Mouse (Mus musculus) forebrain, embryonic 15.5 days (tissue): ENCODE measurements around the gene Mical2. TPM values are rescaled to one million over a fixed set of nuclear protein-coding genes. Genes with fewer than 3 reads are reported as not detected.

Source experiments
- ATAC-seq: fragments of 200-750 bp; cut with Nextera tagmentation; replicated peaks from 2 replicates; pipeline ENCODE4 v1.8.0; 2017; ENCODE audit warnings: mild to moderate bottlenecking, moderate TSS enrichment, moderate library complexity
- H3K27ac ChIP-seq: fragments of 300-500 bp; sonication (generic); replicated peaks from 2 replicates; pipeline ENCODE4 v1.5.1; 2015; ENCODE audit warnings: mild to moderate bottlenecking, inconsistent platforms
- H3K27me3 ChIP-seq: fragments of 300-500 bp; sonication (generic); 2 replicates; pipeline ENCODE4 v1.6.1; 2015; ENCODE audit warnings: inconsistent platforms
- H3K36me3 ChIP-seq: fragments of 300-500 bp; sonication (generic); 2 replicates; pipeline ENCODE4 v1.6.1; 2015; ENCODE audit warnings: mild to moderate bottlenecking, inconsistent platforms
- H3K4me1 ChIP-seq: fragments of 300-500 bp; sonication (generic); 2 replicates; pipeline ENCODE4 v1.6.1; 2015; ENCODE audit warnings: inconsistent platforms
- H3K4me2 ChIP-seq: fragments of 300-500 bp; sonication (generic); replicated peaks from 2 replicates; pipeline ENCODE4 v1.6.1; 2015; ENCODE audit warnings: mild to moderate bottlenecking, inconsistent platforms
- H3K4me3 ChIP-seq: fragments of 300-500 bp; sonication (generic); 2 replicates; pipeline ENCODE4 v1.5.1; 2015; ENCODE audit warnings: mild to moderate bottlenecking, inconsistent platforms
- H3K9ac ChIP-seq: fragments of 300-500 bp; sonication (generic); replicated peaks from 2 replicates; pipeline ENCODE4 v1.6.1; 2015; ENCODE audit warnings: mild to moderate bottlenecking, inconsistent platforms
- H3K9me3 ChIP-seq: fragments of 300-500 bp; sonication (generic); 2 replicates; pipeline ENCODE4 v1.6.1; 2016; ENCODE audit warnings: inconsistent platforms
- WGBS: fragments of 180-500 bp; shearing (Covaris S2); methylation state at CpG from one replicate; pipeline ENCODE4 v1.1.7; 2015; ENCODE audit warnings: mixed read lengths; 5-methylcytosine and 5-hydroxymethylcytosine counted together
- polyA plus RNA-seq: library from polyadenylated mRNA; unstranded; fragments of >200 nt; fragmentation: Nextera tagmentation; extraction: Ambion mirVana; gene quantifications from 2 replicates; pipeline ENCODE4 v1.2.1, GENCODE M21; 2015

Mical2 gene
- polyA plus RNA-seq, 1 experiment from 2014 or later, result 7.0 TPM

- no peaks in the 10 kb centered on the region for H3K9me3 ChIP-seq
- H3K9ac ChIP-seq, result no peak overlapping the region
- 75% methylated on average over 8 of the region's 8 CpGs for WGBS
- H3K4me1 ChIP-seq, result no peaks in the 10 kb centered on the region
- no peaks in the 10 kb centered on the region for H3K36me3 ChIP-seq
- H3K4me2 ChIP-seq, result no peak overlapping the region
- H3K27me3 ChIP-seq, result no peaks in the 10 kb centered on the region
- no peak overlapping the region for H3K27ac ChIP-seq
- H3K4me3 ChIP-seq, result no peak overlapping the region
- ATAC-seq, result no peak
Measured at GRCm38 (mm10) chr7:112197461-112197860, 28.2 kb upstream of the Mical2 start.

GRCm38 (mm10) chr7:112199343-112199742 is 26.3 kb upstream of the Mical2 start:
- H3K4me2 ChIP-seq, result no peak overlapping the region
- H3K36me3 ChIP-seq, result no peaks in the 10 kb centered on the region
- H3K4me3 ChIP-seq, result no peak overlapping the region
- H3K27ac ChIP-seq, result no peak overlapping the region
- WGBS, result 43% methylated on average over 3 of the region's 3 CpGs
- no peaks in the 10 kb centered on the region for H3K9me3 ChIP-seq
- peaks cover 4% of the 10 kb centered on the region; the same call in 1 of the 2 replicates for H3K4me1 ChIP-seq
- H3K9ac ChIP-seq, result no peak overlapping the region
- no peak for ATAC-seq
- no peaks in the 10 kb centered on the region for H3K27me3 ChIP-seq

GRCm38 (mm10) chr7:112200761-112201160 is 24.9 kb upstream of the Mical2 start:
- no peak for ATAC-seq
- Histone ChIP-seq H3K9ac (no peak overlapping the region), H3K9me3 (no peaks in the 10 kb centered on the region), H3K4me3 (no peak overlapping the region), H3K4me1 (peaks cover 4% of the 10 kb centered on the region; the same call in 1 of the 2 replicates), H3K36me3 (no peaks in the 10 kb centered on the region), H3K27ac (no peak overlapping the region), H3K27me3 (no peaks in the 10 kb centered on the region), H3K4me2 (no peak overlapping the region)
- WGBS, result 59% methylated on average over 4 of the region's 4 CpGs

- H3K4me2 ChIP-seq, result no peak overlapping the region
Measured at GRCm38 (mm10) chr7:112202194-112202593, 23.5 kb upstream of the Mical2 start.

GRCm38 (mm10) chr7:112202843-112203242 is 22.8 kb upstream of the Mical2 start:
- Histone ChIP-seq H3K27ac (no peak overlapping the region), H3K9me3 (no peaks in the 10 kb centered on the region), H3K4me1 (peaks cover 4% of the 10 kb centered on the region; the same call in 1 of the 2 replicates), H3K27me3 (no peaks in the 10 kb centered on the region), H3K9ac (no peak overlapping the region), H3K36me3 (no peaks in the 10 kb centered on the region), H3K4me2 (no peak overlapping the region), H3K4me3 (no peak overlapping the region)
- WGBS, result 90% methylated on average over 5 of the region's 5 CpGs
- no peak for ATAC-seq

More at GRCm38 (mm10) chr7:112202194-112202593, 23.5 kb upstream of the Mical2 start:
- H3K4me3 ChIP-seq, result no peak overlapping the region
- 78% methylated on average over 4 of the region's 4 CpGs for WGBS
- H3K9me3 ChIP-seq, result no peaks in the 10 kb centered on the region
- no peak for ATAC-seq
- no peak overlapping the region for H3K27ac ChIP-seq
- peaks cover 4% of the 10 kb centered on the region; the same call in 1 of the 2 replicates for H3K4me1 ChIP-seq
- no peak overlapping the region for H3K9ac ChIP-seq
- H3K36me3 ChIP-seq, result no peaks in the 10 kb centered on the region
- no peaks in the 10 kb centered on the region for H3K27me3 ChIP-seq

GRCm38 (mm10) chr7:112203937-112204336 is 21.7 kb upstream of the Mical2 start:
- no peaks in the 10 kb centered on the region for H3K9me3 ChIP-seq
- no peak for ATAC-seq
- H3K9ac ChIP-seq, result no peak overlapping the region
- H3K36me3 ChIP-seq, result no peaks in the 10 kb centered on the region
- no peak overlapping the region for H3K4me3 ChIP-seq
- 67% methylated on average over 5 of the region's 5 CpGs for WGBS
- no peaks in the 10 kb centered on the region for H3K27me3 ChIP-seq
- no peak overlapping the region for H3K27ac ChIP-seq
- H3K4me2 ChIP-seq, result no peak overlapping the region
- peaks cover 4% of the 10 kb centered on the region; the same call in 1 of the 2 replicates for H3K4me1 ChIP-seq

- no peak overlapping the region for H3K4me2 ChIP-seq
- WGBS, result 73% methylated on average over 6 of the region's 6 CpGs
- H3K4me1 ChIP-seq, result peaks cover 4% of the 10 kb centered on the region; the same call in 1 of the 2 replicates
- no peak overlapping the region for H3K4me3 ChIP-seq
- ATAC-seq, result no peak
- H3K9me3 ChIP-seq, result no peaks in the 10 kb centered on the region
- no peaks in the 10 kb centered on the region for H3K27me3 ChIP-seq
- no peaks in the 10 kb centered on the region for H3K36me3 ChIP-seq
- H3K27ac ChIP-seq, result no peak overlapping the region
- no peak overlapping the region for H3K9ac ChIP-seq
Measured at GRCm38 (mm10) chr7:112204380-112204963, 21.2 kb upstream of the Mical2 start.

- no peak overlapping the region for H3K9ac ChIP-seq
- H3K27ac ChIP-seq, result no peak overlapping the region
- peaks cover 4% of the 10 kb centered on the region; the same call in 1 of the 2 replicates for H3K4me1 ChIP-seq
- no peaks in the 10 kb centered on the region for H3K36me3 ChIP-seq
- H3K4me2 ChIP-seq, result no peak overlapping the region
- 88% methylated on average over 6 of the region's 6 CpGs for WGBS
- H3K4me3 ChIP-seq, result no peak overlapping the region
- no peaks in the 10 kb centered on the region for H3K27me3 ChIP-seq
- no peak for ATAC-seq
- H3K9me3 ChIP-seq, result no peaks in the 10 kb centered on the region
Measured at GRCm38 (mm10) chr7:112205513-112205912, 20.1 kb upstream of the Mical2 start.

GRCm38 (mm10) chr7:112207717-112208116 is 17.9 kb upstream of the Mical2 start:
- no peak for ATAC-seq
- H3K36me3 ChIP-seq, result no peaks in the 10 kb centered on the region
- peaks cover 4% of the 10 kb centered on the region; the same call in 1 of the 2 replicates for H3K4me1 ChIP-seq
- no peak overlapping the region for H3K9ac ChIP-seq
- H3K27me3 ChIP-seq, result no peaks in the 10 kb centered on the region
- H3K4me3 ChIP-seq, result no peak overlapping the region
- no peaks in the 10 kb centered on the region for H3K9me3 ChIP-seq
- no peak overlapping the region for H3K27ac ChIP-seq
- WGBS, result 90% methylated on average over 6 of the region's 6 CpGs
- H3K4me2 ChIP-seq, result no peak overlapping the region

GRCm38 (mm10) chr7:112208323-112209167 is 17.1 kb upstream of the Mical2 start:
- WGBS, result 76% methylated on average over 10 of the region's 10 CpGs
- H3K27me3 ChIP-seq, result no peaks in the 10 kb centered on the region
- H3K9ac ChIP-seq, result no peak overlapping the region
- H3K27ac ChIP-seq, result no peak overlapping the region
- no peak overlapping the region for H3K4me3 ChIP-seq
- H3K4me2 ChIP-seq, result no peak overlapping the region
- no peaks in the 10 kb centered on the region for H3K9me3 ChIP-seq
- peaks cover 10% of the 10 kb centered on the region for H3K4me1 ChIP-seq
- no peak for ATAC-seq
- no peaks in the 10 kb centered on the region for H3K36me3 ChIP-seq

GRCm38 (mm10) chr7:112209621-112210020 is 16.0 kb upstream of the Mical2 start:
- Histone ChIP-seq H3K9ac (no peak overlapping the region), H3K27ac (no peak overlapping the region), H3K4me3 (no peak overlapping the region), H3K4me1 (peaks cover 8% of the 10 kb centered on the region), H3K27me3 (no peaks in the 10 kb centered on the region), H3K4me2 (no peak overlapping the region), H3K36me3 (no peaks in the 10 kb centered on the region), H3K9me3 (no peaks in the 10 kb centered on the region)
- 87% methylated on average over 4 of the region's 4 CpGs for WGBS
- no peak for ATAC-seq

- H3K4me1 ChIP-seq, result peaks cover 8% of the 10 kb centered on the region
- no peaks in the 10 kb centered on the region for H3K27me3 ChIP-seq
- H3K9me3 ChIP-seq, result no peaks in the 10 kb centered on the region
- H3K4me3 ChIP-seq, result no peak overlapping the region
- 41% methylated on average over 8 of the region's 8 CpGs for WGBS
- H3K9ac ChIP-seq, result no peak overlapping the region
- peak; percentile 69; the same call in 1 of the 2 replicates for ATAC-seq
- H3K4me2 ChIP-seq, result no peak overlapping the region
- H3K27ac ChIP-seq, result no peak overlapping the region
- H3K36me3 ChIP-seq, result no peaks in the 10 kb centered on the region
Measured at GRCm38 (mm10) chr7:112212921-112213721, 12.5 kb upstream of the Mical2 start.
